Mouse (Mus musculus) stomach, postnatal 0 days (tissue): ENCODE data around the gene Ctrb1.

Experiments used
- CTCF ChIP-seq: IDR thresholded peaks from 2 replicates; pipeline ENCODE4 v1.5.1; 2016; ENCODE audit warnings: antibody characterized with exemption, low read depth, mild to moderate bottlenecking, moderate library complexity
- EP300 ChIP-seq: optimal IDR thresholded peaks from 2 replicates; pipeline ENCODE3; 2016; ENCODE audit warnings: antibody characterized with exemption

GRCm38 (mm10) chr8:111713817-111714216 lies 23.0 kb upstream of the Ctrb1 start:
- peak; percentile 7; the same call in 1 of the 2 replicates for TF ChIP-seq CTCF
- TF ChIP-seq EP300: no peak
